Mouse (Mus musculus) erythroblast, embryonic 14.5 days (primary cell): ENCODE data around the gene Ypel2.

Experiments used
- GATA1 ChIP-seq: IDR thresholded peaks from 2 replicates; pipeline ENCODE4 v1.6.1; 2012; ENCODE audit warnings: low read length, inconsistent platforms, mixed read lengths
- TAL1 ChIP-seq: IDR thresholded peaks from 3 replicates; pipeline ENCODE4 v1.6.1; 2012; ENCODE audit warnings: low read length, inconsistent platforms, mixed read lengths

GRCm38 (mm10) chr11:86919468-86919867 lies 74.0 kb downstream of the Ypel2 start:
- no peak for TF ChIP-seq GATA1
- no peak for TF ChIP-seq TAL1
